Mouse (Mus musculus) heart, embryonic 12.5 days (tissue): ENCODE measurements around the gene Atxn10. TPM values are rescaled to one million over a fixed set of nuclear protein-coding genes. Genes with fewer than 3 reads are reported as not detected.
"Not testable (repeated sequence)": the region's sequence is repeated elsewhere in the genome, so short reads cannot be mapped to it uniquely, and the experiment has no call there.

Experiments used
- ATAC-seq: fragments of 200-750 bp; cut with Nextera tagmentation; 2 replicates; pipeline ENCODE4 v1.8.0; 2017; ENCODE audit warnings: moderate TSS enrichment, moderate library complexity; ENCODE audit not compliant: insufficient number of reproducible peaks, low FRiP score
- H3K27ac ChIP-seq: fragments of 300-500 bp; sonication (generic); 2 replicates; pipeline ENCODE4 v1.5.1; 2016; ENCODE audit warnings: mild to moderate bottlenecking, moderate library complexity; ENCODE audit not compliant: poor library complexity, severe bottlenecking
- H3K27me3 ChIP-seq: fragments of 300-500 bp; sonication (generic); replicated peaks from 2 replicates; pipeline ENCODE4 v1.6.1; 2016; ENCODE audit warnings: mild to moderate bottlenecking, moderate library complexity
- H3K36me3 ChIP-seq: fragments of 300-500 bp; sonication (generic); 2 replicates; pipeline ENCODE4 v1.6.1; 2016; ENCODE audit warnings: mild to moderate bottlenecking, moderate library complexity
- H3K4me1 ChIP-seq: fragments of 300-500 bp; sonication (generic); replicated peaks from 2 replicates; pipeline ENCODE4 v1.6.1; 2016; ENCODE audit warnings: mild to moderate bottlenecking
- H3K4me2 ChIP-seq: fragments of 300-500 bp; sonication (generic); 2 replicates; pipeline ENCODE4 v1.6.1; 2016; ENCODE audit warnings: mild to moderate bottlenecking, moderate library complexity
- H3K4me3 ChIP-seq: fragments of 300-500 bp; sonication (generic); 2 replicates; pipeline ENCODE4 v1.5.1; 2016; ENCODE audit warnings: mild to moderate bottlenecking
- H3K9ac ChIP-seq: fragments of 300-500 bp; sonication (generic); 2 replicates; pipeline ENCODE4 v1.6.1; 2016; ENCODE audit warnings: mild to moderate bottlenecking, moderate library complexity
- H3K9me3 ChIP-seq: fragments of 300-500 bp; sonication (generic); replicated peaks from 2 replicates; pipeline ENCODE4 v1.6.1; 2016; ENCODE audit warnings: mild to moderate bottlenecking, moderate library complexity
- WGBS: fragments of 180-500 bp; shearing (Covaris S2); methylation state at CpG from one replicate; pipeline ENCODE4 v1.1.7; 2016; 5-methylcytosine and 5-hydroxymethylcytosine counted together
- polyA plus RNA-seq: library from polyadenylated mRNA; unstranded; fragments of >200 nt; fragmentation: Nextera tagmentation; extraction: Ambion mirVana; gene quantifications from 2 replicates; pipeline ENCODE4 v1.2.1, GENCODE M21; 2016

Gene Atxn10
- polyA plus RNA-seq, 1 experiment from 2014 or later, result 240 TPM

DNA sequence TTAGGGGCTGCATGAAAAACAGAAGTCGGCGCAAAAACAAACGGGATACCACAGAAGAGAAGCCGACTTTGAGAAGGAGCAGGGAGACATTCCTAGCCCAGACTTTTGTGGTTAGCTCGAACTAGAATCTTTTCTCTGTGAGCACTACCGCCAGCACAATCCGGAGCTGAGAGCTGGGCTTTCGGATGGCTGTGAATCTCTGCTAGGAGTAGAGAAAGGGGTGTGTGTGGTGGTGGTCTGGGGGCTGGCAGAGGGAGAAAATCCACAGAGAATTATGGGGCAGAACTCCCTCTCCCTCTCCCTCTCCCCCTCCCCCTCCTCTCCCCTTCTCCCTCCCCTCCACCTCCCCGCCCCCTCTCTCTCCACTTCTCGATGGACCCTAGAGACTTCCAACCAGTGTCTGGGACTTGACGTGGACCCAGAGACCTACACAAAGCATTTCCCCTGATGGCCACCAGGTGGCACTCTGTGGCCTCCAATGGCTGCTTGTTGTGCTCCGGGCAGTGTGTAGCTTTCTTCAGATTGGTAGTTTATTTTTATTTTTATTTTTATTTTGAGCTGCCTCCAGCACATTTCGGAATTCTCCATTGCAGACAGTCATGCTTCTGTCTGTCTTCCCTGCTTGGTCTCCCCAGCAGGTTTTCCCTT, 20.5 kb upstream of the Atxn10 start:
- H3K36me3 ChIP-seq, result no peaks in the 10 kb centered on the region
- no peak overlapping the region for H3K4me3 ChIP-seq
- H3K9me3 ChIP-seq, result no peaks in the 10 kb centered on the region
- no peaks in the 10 kb centered on the region for H3K4me1 ChIP-seq
- no peak overlapping the region for H3K4me2 ChIP-seq
- H3K9ac ChIP-seq, result no peak overlapping the region
- 0 out of 2 replicates have a peak, but pooled peaks have one; percentile 48 for ATAC-seq
- H3K27me3 ChIP-seq, result peaks cover 48% of the 10 kb centered on the region
- 46% methylated on average over 12 of the region's 13 CpGs for WGBS
- H3K27ac ChIP-seq, result no peak overlapping the region

- Histone ChIP-seq H3K4me3 (no peak overlapping the region), H3K4me1 (no peaks in the 10 kb centered on the region), H3K9ac (no peak overlapping the region), H3K27me3 (peaks cover 48% of the 10 kb centered on the region), H3K9me3 (0 out of 2 replicates have a peak, but pooled peaks cover 4% of the 10 kb centered on the region), H3K4me2 (no peak overlapping the region), H3K36me3 (no peaks in the 10 kb centered on the region), H3K27ac (no peak overlapping the region)
- ATAC-seq, result no peak
- WGBS, result 63% methylated on average over 14 of the region's 14 CpGs
Observed at GRCm38 (mm10) chr15:85316342-85317140, 19.5 kb upstream of the Atxn10 start.

- Histone ChIP-seq H3K27me3 (peaks cover 24% of the 10 kb centered on the region), H3K27ac (no peak overlapping the region), H3K9ac (no peak overlapping the region), H3K9me3 (peaks cover 4% of the 10 kb centered on the region; the same call in 1 of the 2 replicates), H3K4me1 (no peaks in the 10 kb centered on the region), H3K4me2 (no peak overlapping the region), H3K4me3 (no peak overlapping the region), H3K36me3 (no peaks in the 10 kb centered on the region)
- 57% methylated on average over 11 of the region's 11 CpGs for WGBS
- ATAC-seq, result no peak
Observed at GRCm38 (mm10) chr15:85319924-85320668, 15.9 kb upstream of the Atxn10 start.

DNA sequence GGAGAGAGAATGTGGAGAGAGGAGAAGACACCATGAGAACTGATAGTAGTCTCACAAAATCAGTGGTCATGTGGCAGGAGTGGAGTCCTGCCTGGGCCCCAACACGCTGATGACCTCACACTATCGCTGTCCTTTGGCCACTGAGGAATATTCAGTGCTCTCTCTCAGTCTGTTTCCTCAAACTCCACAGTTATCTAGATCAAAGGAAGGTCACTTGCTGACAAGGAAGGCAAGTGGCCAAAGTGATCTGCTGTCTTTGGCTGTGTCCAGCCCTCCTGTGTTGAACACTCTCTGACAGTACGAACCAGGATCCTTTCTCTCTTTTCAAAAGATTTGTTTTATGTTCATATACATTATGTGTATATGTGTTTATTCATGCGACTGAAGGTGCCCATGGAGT, 12.8 kb upstream of the Atxn10 start:
- no peak overlapping the region for H3K9ac ChIP-seq
- H3K4me2 ChIP-seq, result no peak overlapping the region
- no peak overlapping the region for H3K4me3 ChIP-seq
- no peak for ATAC-seq
- WGBS, result 88% methylated on average over 4 of the region's 4 CpGs
- no peaks in the 10 kb centered on the region for H3K36me3 ChIP-seq
- H3K27me3 ChIP-seq, result 0 out of 2 replicates have a peak, but pooled peaks cover 3% of the 10 kb centered on the region
- peaks cover 4% of the 10 kb centered on the region; the same call in 1 of the 2 replicates for H3K9me3 ChIP-seq
- H3K27ac ChIP-seq, result no peak overlapping the region
- peaks cover 5% of the 10 kb centered on the region for H3K4me1 ChIP-seq

DNA sequence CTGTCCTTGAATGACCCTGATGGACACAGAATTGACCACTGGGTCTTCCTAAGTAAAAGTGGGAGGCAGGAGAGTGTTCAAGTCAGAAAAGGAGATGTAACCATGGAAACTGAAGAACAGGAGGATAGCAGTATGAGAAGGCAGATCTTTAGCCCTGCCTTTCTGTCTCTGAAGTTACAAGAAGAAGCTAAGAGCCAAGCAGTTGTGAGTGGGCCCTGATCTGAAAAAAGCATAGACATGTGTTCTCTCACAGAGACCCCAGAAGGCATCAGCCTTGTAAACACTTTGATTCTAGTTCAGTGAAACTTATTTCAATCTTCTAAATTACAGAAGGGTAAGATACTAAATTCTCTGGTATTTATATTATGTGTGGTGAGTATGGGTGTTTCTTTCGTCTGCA, 11.6 kb upstream of the Atxn10 start:
- H3K9ac ChIP-seq, result no peak overlapping the region
- no peaks in the 10 kb centered on the region for H3K36me3 ChIP-seq
- no peak for ATAC-seq
- H3K4me2 ChIP-seq, result no peak overlapping the region
- no peaks in the 10 kb centered on the region for H3K27me3 ChIP-seq
- no peak overlapping the region for H3K27ac ChIP-seq
- peaks cover 5% of the 10 kb centered on the region for H3K4me1 ChIP-seq
- no peak overlapping the region for H3K4me3 ChIP-seq
- peaks cover 6% of the 10 kb centered on the region; the same call in 1 of the 2 replicates for H3K9me3 ChIP-seq
- WGBS, result 86% methylated on average over 1 of the region's 1 CpGs

DNA sequence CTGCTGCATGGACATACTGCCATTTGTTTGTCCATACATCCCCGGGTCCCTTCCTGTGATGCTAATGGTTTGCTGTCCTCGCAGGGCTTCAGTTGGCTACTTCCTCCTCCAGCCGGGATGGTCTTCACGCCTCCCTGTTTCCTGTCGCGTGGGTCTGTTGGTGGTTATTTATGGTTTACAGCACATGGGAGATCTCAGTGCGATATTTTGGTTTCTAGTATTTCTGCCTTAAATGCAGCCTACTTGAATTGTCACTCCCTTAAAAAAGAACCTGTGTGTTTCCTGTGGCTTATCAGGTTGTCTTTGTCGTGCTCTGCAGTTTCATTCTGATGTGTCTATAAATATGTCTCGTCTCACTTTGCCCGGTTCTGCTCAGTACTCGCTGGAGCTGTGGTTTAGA, 8.2 kb upstream of the Atxn10 start:
- Histone ChIP-seq H3K27ac (no peak overlapping the region), H3K4me3 (no peak overlapping the region), H3K27me3 (no peaks in the 10 kb centered on the region), H3K9me3 (0 out of 2 replicates have a peak, but pooled peaks cover 2% of the 10 kb centered on the region), H3K4me1 (peaks cover 5% of the 10 kb centered on the region), H3K9ac (no peak overlapping the region), H3K36me3 (no peaks in the 10 kb centered on the region), H3K4me2 (peak overlapping the region; percentile 48)
- no peak for ATAC-seq
- WGBS, result 28% methylated on average over 11 of the region's 11 CpGs

DNA sequence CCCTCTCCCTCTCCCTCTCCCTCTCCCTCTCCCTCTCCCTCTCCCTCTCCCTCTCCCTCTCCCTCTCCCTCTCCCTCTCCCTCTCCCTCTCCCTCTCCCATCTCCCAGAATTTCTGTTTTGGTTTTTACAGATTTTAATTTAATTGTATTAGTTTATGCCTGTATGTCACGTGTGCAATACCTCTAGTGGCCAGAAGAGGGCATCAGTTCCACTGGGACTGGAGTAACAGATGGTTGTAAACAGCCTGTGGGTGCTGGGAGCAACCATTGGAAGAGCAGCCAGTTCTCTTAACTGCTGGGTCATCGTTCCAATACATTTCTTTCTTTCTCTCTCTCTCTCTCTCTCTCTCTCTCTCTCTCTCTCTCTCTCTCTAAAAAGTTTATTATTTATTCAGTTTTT, 7.6 kb upstream of the Atxn10 start:
- H3K27me3 ChIP-seq, ATAC-seq: not testable (repeated sequence)
- 67% methylated on average over 2 of the region's 2 CpGs for WGBS

DNA sequence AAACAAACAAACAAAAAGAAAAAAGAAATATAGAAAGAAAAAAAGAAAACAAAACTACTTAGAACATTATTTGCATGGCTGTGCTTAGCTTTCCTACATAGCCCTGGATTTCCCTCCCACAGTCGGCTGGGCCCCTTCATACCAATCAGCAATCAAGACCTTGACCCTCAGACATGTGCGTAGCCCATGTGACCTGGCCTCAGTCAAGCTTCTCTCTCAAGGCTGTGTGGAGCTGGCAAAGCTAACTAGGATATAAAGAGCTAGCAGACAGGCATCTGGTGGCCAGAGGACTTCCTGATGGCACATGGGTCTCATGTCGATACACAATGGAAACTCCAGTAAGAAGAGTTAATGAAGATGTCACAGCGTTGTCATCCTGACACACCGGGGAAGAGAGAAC, 6.9 kb upstream of the Atxn10 start:
- Histone ChIP-seq H3K27ac (no peak overlapping the region), H3K4me3 (no peak overlapping the region), H3K9me3 (0 out of 2 replicates have a peak, but pooled peaks cover 2% of the 10 kb centered on the region), H3K27me3 (no peaks in the 10 kb centered on the region), H3K4me2 (no peak overlapping the region), H3K9ac (no peak overlapping the region), H3K4me1 (peaks cover 5% of the 10 kb centered on the region), H3K36me3 (no peaks in the 10 kb centered on the region)
- ATAC-seq, result no peak
- WGBS, result 85% methylated on average over 5 of the region's 5 CpGs

More for the DNA sequence above, 7.6 kb upstream of the Atxn10 start:
- not testable (repeated sequence) for H3K4me3 ChIP-seq, H3K4me2 ChIP-seq, H3K9ac ChIP-seq, H3K27ac ChIP-seq, H3K4me1 ChIP-seq, H3K9me3 ChIP-seq, H3K36me3 ChIP-seq

DNA sequence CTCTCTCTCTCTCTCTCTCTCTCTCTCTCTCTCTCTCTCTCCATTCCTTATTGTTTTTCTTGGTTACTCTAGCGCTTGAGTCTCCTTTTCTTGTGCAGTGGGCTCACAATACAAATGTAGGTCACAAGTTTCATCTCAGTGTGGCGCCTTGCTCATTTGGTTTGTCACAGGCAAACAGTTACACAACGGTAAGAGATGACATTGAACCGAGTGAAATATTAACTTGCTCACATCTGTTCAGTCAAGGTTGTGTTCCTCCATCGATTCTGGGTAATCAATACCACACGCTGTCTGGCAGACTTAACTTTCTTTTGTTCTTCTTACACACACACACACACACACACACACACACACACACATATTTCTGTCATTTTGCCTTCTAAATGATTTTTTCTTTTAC, 6.0 kb upstream of the Atxn10 start:
- Histone ChIP-seq H3K9ac (no peak overlapping the region), H3K9me3 (0 out of 2 replicates have a peak, but pooled peaks cover 2% of the 10 kb centered on the region), H3K4me2 (no peak overlapping the region), H3K27me3 (no peaks in the 10 kb centered on the region), H3K4me1 (peaks cover 5% of the 10 kb centered on the region), H3K36me3 (no peaks in the 10 kb centered on the region), H3K27ac (no peak overlapping the region), H3K4me3 (no peak overlapping the region)
- ATAC-seq, result no peak
- 90% methylated on average over 6 of the region's 6 CpGs for WGBS

DNA sequence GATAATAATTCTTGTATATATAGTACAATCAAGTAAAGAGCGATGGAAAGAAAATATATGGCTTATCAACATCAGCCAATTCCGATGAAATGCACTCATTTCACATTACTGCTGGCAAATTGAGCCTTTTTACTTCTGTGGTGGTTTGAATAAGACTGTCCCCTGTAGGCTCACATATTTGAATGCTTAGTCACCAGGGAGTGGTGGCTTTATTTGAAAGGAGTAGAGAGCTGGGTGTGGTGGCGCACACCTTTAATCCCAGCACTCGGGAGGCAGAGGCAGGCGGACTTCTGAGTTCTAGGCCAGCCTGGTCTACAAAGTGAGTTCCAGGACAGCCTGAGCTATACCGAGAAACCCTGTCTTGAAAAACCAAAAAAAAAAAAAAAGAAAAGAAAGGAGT, 2.5 kb upstream of the Atxn10 start:
- H3K4me3 ChIP-seq, H3K4me2 ChIP-seq, ATAC-seq, H3K36me3 ChIP-seq, H3K27me3 ChIP-seq, H3K27ac ChIP-seq, H3K9ac ChIP-seq, H3K9me3 ChIP-seq: not testable (repeated sequence)
- WGBS, result 88% methylated on average over 6 of the region's 6 CpGs
- peaks cover 14% of the 10 kb centered on the region for H3K4me1 ChIP-seq

DNA sequence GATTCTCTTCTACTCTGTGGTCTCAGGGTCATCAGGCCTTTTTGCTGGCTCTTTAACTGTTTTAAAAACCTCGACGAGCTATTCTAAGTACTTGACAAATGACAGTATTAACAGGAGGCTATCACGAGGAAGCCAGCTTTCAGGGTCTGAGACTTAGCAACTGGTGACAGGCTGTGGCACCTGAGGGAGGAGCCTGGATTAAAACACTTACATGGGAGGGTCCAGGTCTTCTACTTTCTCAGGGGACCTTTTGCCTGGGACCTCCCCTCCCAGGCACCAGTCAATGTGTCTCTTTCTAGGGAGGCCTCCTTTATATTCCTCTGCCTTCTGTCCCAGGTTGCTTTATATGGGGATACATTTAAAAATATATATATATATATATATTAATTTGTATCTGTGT, 1.8 kb upstream of the Atxn10 start:
- no peaks in the 10 kb centered on the region for H3K27me3 ChIP-seq
- H3K9ac ChIP-seq, result no peak overlapping the region
- H3K9me3 ChIP-seq, result no peaks in the 10 kb centered on the region
- H3K36me3 ChIP-seq, result no peaks in the 10 kb centered on the region; the same call in 1 of the 2 replicates
- no peak for ATAC-seq
- H3K27ac ChIP-seq, result no peak overlapping the region
- H3K4me2 ChIP-seq, result no peak overlapping the region
- H3K4me1 ChIP-seq, result peaks cover 18% of the 10 kb centered on the region
- WGBS, result 47% methylated on average over 3 of the region's 3 CpGs
- no peak overlapping the region for H3K4me3 ChIP-seq
